Mouse (Mus musculus) C2C12 (cell line): ENCODE results near the gene Efna5.

ENCODE experiments used
- CTCF ChIP-seq: IDR thresholded peaks from one replicate; pipeline ENCODE4 v1.5.1; 2011; ENCODE audit not compliant: control insufficient read depth, insufficient read depth, insufficient read length
- FOSL1 ChIP-seq: IDR thresholded peaks from one replicate; pipeline ENCODE4 v1.8.0; 2011; ENCODE audit warnings: mild to moderate bottlenecking, low read length; ENCODE audit not compliant: poor library complexity, insufficient read depth, severe bottlenecking
- MAX ChIP-seq: IDR thresholded peaks from one replicate; pipeline ENCODE4 v1.6.1; 2011; ENCODE audit warnings: mild to moderate bottlenecking, control low read depth
- MYOD1 ChIP-seq: IDR thresholded peaks from one replicate; pipeline ENCODE4 v1.6.1; 2011; ENCODE audit warnings: low read depth; ENCODE audit not compliant: control insufficient read depth, insufficient read length
- USF1 ChIP-seq: IDR thresholded peaks from one replicate; pipeline ENCODE4 v1.6.1; 2011; ENCODE audit warnings: low read depth, mild to moderate bottlenecking, control low read depth, moderate library complexity

DNA sequence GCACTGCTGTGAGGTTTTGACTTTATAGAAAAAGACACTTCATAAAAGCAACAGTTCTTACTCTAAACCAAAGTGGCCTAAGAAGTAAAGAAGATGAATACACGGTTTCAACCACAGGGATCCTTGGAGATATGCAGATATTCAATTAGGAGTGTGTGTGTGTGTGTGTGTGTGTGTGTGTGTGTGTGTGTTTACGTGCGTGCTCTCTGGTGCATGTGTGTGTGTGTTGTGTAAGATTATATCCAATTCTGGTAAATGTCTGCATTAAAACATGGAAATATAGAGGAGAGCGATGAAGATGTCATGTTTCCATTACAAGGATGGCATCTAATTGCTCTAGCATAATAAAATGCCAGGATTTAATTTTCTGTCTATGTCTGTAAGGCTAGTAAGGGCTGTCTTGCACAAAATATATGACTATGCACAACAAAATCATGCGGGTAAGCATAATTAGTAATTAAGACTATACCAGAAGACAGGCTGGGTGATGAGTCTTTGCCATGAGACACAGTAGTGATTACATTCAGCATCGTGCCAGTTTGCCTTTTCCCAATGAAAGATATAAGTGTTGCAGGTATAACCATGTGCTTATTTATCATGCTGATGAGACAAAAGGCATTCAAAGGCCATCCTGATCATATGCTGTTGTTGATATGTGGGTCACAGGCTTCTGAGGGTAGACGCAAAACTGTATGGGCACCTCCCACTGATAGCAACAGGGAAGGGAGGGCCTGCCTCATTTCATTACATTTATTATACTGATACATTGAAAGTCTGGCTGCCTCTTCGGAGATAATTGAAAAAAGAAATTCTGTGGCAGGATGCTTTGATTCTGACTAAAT is 256.1 kb downstream of the Efna5 start:
- TF ChIP-seq CTCF (no peak), MYOD1 (no peak), MAX (no peak), USF1 (no peak), FOSL1 (no peak)
